Mouse (Mus musculus): ENCODE measurements at regions not wholly inside any gene's neighbourhood (a gene's known extent, or its start where the extent isn't known, plus 50 kb on each side); places are given as distances from the start of the nearest gene placed in this dataset.

DNA sequence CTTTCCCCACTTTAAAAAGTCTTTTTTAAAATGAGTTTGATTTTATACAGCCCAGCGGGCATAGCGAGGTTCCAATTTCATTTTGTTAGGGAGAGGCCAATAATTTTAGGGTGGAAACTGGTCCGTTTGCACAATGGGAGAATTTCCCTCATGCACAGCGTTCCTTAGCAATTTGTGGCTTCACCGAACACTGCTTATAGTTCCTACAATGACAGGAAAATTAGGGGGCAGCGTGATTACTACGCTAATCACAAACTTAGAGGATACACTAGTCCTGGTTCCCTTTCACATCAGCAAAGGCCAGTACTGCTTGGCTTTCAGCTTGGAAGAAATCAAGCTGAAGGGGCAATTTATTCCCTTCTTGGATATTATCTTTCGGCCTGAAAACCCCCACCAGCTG lies 745.1 kb upstream of the Gm19410 start:
- TF ChIP-seq CTCF (conservative IDR thresholded peaks at IDR 0.05; ENCODE audit: low read length) (no peak), POU5F1 (IDR thresholded peaks at IDR 0.05; ENCODE audit: borderline replicate concordance, low read length) (no peak), NANOG (IDR thresholded peaks at IDR 0.05; ENCODE audit: borderline replicate concordance, low read length) (no peak)
- H3K27me3 ChIP-seq (ENCODE audit: insufficient read depth, low read length) = no peaks in the 10 kb centered on the region
- peaks cover 9% of the 10 kb centered on the region for H3K9me3 ChIP-seq (ENCODE audit: low read length)
- no peaks in the 10 kb centered on the region for H3K4me1 ChIP-seq (replicated peaks; ENCODE audit: low read depth, low read length)
- H3K36me3 ChIP-seq (ENCODE audit: insufficient read depth, low read length) = no peaks in the 10 kb centered on the region
- no peak overlapping the region for H3K4me3 ChIP-seq (replicated peaks; ENCODE audit: low read length)

DNA sequence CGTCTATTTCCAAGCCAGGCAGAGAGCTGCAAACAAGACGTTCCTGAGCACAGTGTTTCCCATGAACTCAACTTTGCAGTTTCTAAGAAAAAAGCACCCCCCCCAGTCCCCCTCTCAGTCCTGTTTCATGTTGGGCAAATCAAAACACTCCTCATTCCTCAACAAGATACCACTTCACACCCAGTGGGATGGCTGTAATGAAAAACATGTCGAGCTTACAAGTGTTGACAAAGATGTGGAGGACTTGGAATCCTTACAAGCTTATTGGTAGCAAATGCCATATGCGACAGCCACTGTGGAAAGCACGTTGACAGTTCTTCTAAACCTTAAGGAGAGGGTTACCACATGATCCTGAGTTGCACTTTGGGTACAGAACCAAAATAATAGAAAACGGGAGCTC lies 742.9 kb upstream of the Gm19410 start:
- H3K4me1 ChIP-seq (replicated peaks; ENCODE audit: low read depth, low read length) = no peaks in the 10 kb centered on the region
- H3K27me3 ChIP-seq (ENCODE audit: insufficient read depth, low read length) = no peaks in the 10 kb centered on the region
- H3K9me3 ChIP-seq (ENCODE audit: low read length) = peaks cover 9% of the 10 kb centered on the region
- TF ChIP-seq POU5F1 (IDR thresholded peaks at IDR 0.05; ENCODE audit: borderline replicate concordance, low read length) = no peak
- TF ChIP-seq NANOG (IDR thresholded peaks at IDR 0.05; ENCODE audit: borderline replicate concordance, low read length) = no peak
- TF ChIP-seq CTCF (conservative IDR thresholded peaks at IDR 0.05; ENCODE audit: low read length) = no peak
- no peak overlapping the region for H3K4me3 ChIP-seq (replicated peaks; ENCODE audit: low read length)
- H3K36me3 ChIP-seq (ENCODE audit: insufficient read depth, low read length) = no peaks in the 10 kb centered on the region

DNA sequence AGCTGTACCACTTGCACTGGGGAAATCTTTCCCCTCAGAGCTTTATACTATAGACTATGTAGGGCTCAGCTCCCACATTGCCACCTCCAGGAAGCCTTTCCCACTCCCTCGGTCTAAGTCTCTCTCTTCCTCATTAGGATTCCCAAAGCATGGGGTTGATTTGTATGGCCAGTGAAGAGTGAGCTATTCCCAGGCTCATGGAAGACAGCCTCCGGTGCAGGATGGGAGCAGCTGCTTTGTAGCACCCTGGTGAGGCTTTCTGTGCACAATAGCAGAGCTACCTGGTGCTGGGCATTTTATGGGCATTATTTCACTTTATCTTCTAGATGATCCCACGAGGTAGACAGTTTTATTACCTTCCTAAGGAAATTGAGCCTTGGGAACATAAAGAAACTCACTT lies 717.8 kb upstream of the Gm19410 start:
- TF ChIP-seq POU5F1 (IDR thresholded peaks at IDR 0.05; ENCODE audit: borderline replicate concordance, low read length) = no peak
- no peak for TF ChIP-seq NANOG (IDR thresholded peaks at IDR 0.05; ENCODE audit: borderline replicate concordance, low read length)
- no peak for TF ChIP-seq CTCF (conservative IDR thresholded peaks at IDR 0.05; ENCODE audit: low read length)
- H3K36me3 ChIP-seq (ENCODE audit: insufficient read depth, low read length) = no peaks in the 10 kb centered on the region
- no peaks in the 10 kb centered on the region for H3K27me3 ChIP-seq (ENCODE audit: insufficient read depth, low read length)
- H3K4me1 ChIP-seq (replicated peaks; ENCODE audit: low read depth, low read length) = no peaks in the 10 kb centered on the region
- H3K4me3 ChIP-seq (replicated peaks; ENCODE audit: low read length) = no peak overlapping the region
- no peaks in the 10 kb centered on the region for H3K9me3 ChIP-seq (ENCODE audit: low read length)

DNA sequence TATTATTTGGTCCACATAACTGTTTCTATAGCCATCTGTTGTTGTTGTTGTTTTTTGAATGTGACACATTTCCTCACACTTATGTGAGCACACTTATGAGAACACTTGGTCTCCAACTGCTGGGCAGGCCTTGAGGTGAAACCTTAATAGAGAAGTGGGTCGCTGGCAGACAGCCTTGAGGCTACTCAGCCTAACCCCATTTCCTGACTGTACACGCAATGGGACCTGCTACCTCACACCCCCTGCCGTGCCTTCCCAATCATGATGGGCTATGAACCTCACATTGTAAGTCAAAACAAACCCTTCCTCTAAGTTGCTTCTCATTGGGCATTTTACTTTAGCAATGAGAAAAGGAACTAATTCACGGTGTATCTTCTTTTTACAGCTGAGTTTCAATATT lies 712.1 kb upstream of the Gm19410 start:
- Histone ChIP-seq H3K9me3 (ENCODE audit: low read length) (no peaks in the 10 kb centered on the region), H3K4me1 (replicated peaks; ENCODE audit: low read depth, low read length) (no peaks in the 10 kb centered on the region)
- TF ChIP-seq NANOG (IDR thresholded peaks at IDR 0.05; ENCODE audit: borderline replicate concordance, low read length) (no peak), POU5F1 (IDR thresholded peaks at IDR 0.05; ENCODE audit: borderline replicate concordance, low read length) (no peak), CTCF (conservative IDR thresholded peaks at IDR 0.05; ENCODE audit: low read length) (no peak)

DNA sequence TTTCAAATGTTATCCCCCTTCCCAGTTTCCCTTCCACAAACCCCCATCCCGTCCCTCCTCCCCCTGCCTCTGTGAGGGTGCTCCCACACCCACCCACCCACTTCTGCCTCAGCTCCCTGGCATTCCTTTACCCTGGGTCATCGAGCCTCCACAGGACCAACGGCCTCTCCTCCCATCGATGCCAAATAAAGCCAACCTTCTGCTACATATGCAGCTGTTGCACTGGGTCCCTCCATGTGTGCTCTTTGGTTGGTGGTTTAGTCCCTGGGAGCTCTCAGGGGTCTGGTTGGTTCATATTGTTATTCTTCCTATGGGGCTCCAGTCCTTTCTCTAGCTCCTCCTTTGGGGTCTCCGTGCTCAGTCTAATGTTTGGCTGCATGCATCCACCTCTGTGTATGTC lies 704.5 kb upstream of the Gm19410 start:
- TF ChIP-seq NANOG (IDR thresholded peaks at IDR 0.05; ENCODE audit: borderline replicate concordance, low read length) (no peak), CTCF (conservative IDR thresholded peaks at IDR 0.05; ENCODE audit: low read length) (no peak), POU5F1 (IDR thresholded peaks at IDR 0.05; ENCODE audit: borderline replicate concordance, low read length) (no peak)
- no peaks in the 10 kb centered on the region for H3K4me1 ChIP-seq (replicated peaks; ENCODE audit: low read depth, low read length)
- no peaks in the 10 kb centered on the region for H3K36me3 ChIP-seq (ENCODE audit: insufficient read depth, low read length)
- H3K27me3 ChIP-seq (ENCODE audit: insufficient read depth, low read length) = no peaks in the 10 kb centered on the region
- no peaks in the 10 kb centered on the region for H3K9me3 ChIP-seq (ENCODE audit: low read length)
- H3K4me3 ChIP-seq (replicated peaks; ENCODE audit: low read length) = no peak overlapping the region

More for the DNA sequence above, 712.1 kb upstream of the Gm19410 start:
- no peaks in the 10 kb centered on the region for H3K36me3 ChIP-seq (ENCODE audit: insufficient read depth, low read length)
- no peaks in the 10 kb centered on the region for H3K27me3 ChIP-seq (ENCODE audit: insufficient read depth, low read length)
- no peak overlapping the region for H3K4me3 ChIP-seq (replicated peaks; ENCODE audit: low read length)

DNA sequence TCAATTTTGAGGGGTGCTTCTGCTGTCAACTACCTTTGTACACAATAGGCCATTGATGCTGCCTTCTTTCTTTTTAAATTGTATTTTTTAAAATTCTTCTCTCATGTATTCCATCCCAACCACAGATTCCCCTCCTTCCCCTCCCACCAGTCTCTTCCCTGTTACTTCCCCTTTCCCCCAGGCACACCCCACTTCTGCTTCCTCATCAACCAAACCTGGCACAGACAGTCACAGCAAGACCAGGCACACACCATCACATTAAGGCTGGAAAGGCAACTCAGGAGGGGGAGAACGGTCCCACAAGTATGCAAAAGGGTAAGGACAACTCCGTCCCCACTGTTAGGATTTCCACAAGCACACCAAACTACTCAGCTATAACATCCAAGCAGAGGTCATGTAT lies 697.4 kb upstream of the Gm19410 start:
- H3K9me3 ChIP-seq (ENCODE audit: low read length) = no peaks in the 10 kb centered on the region
- H3K27me3 ChIP-seq (ENCODE audit: insufficient read depth, low read length) = no peaks in the 10 kb centered on the region
- H3K4me1 ChIP-seq (replicated peaks; ENCODE audit: low read depth, low read length) = 0 out of 2 replicates have a peak, but pooled peaks cover 4% of the 10 kb centered on the region
- TF ChIP-seq POU5F1 (IDR thresholded peaks at IDR 0.05; ENCODE audit: borderline replicate concordance, low read length) (no peak), CTCF (conservative IDR thresholded peaks at IDR 0.05; ENCODE audit: low read length) (no peak), NANOG (IDR thresholded peaks at IDR 0.05; ENCODE audit: borderline replicate concordance, low read length) (no peak)
- H3K4me3 ChIP-seq (replicated peaks; ENCODE audit: low read length) = no peak overlapping the region
- no peaks in the 10 kb centered on the region for H3K36me3 ChIP-seq (ENCODE audit: insufficient read depth, low read length)

DNA sequence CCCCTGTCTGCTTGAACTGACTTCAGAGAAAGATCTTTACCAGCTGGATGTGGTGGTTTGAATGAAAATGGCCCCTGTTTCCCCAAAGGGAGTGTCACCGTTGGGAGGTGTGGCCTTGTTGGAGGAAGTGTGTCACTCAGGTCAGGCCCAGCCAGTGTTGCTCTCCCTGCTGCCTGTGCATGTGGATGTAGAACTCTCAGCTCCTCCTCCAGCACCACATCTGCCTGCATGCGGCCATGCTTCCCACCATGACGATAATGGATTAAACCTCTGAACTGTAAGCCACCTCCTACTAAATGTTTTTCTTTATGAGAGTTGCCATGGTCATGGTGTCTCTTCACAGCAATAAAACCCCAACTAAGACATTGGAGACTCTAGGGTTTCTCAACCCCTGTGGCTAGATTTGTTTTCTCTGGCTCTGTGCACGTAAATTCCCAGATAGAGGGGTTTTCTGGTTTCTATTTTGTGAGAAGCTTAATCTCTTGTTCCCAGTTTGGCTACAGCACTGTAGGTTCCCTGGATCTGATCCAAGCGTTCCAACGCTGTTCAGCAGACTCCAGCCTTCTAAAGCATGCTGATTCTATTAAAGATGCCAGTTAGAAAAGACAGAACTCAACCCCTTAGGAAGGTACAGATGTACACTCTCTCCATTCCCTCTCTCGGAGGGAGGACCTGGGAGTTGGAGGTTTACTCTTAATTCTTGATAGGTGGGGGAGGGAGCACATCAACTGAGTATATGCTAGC lies 695.2 kb upstream of the Gm19410 start:
- no peak overlapping the region for H3K4me3 ChIP-seq (replicated peaks; ENCODE audit: low read length)
- 0 out of 2 replicates have a peak, but pooled peaks cover 4% of the 10 kb centered on the region for H3K4me1 ChIP-seq (replicated peaks; ENCODE audit: low read depth, low read length)
- H3K27me3 ChIP-seq (ENCODE audit: insufficient read depth, low read length) = no peaks in the 10 kb centered on the region
- H3K9me3 ChIP-seq (ENCODE audit: low read length) = no peaks in the 10 kb centered on the region
- no peaks in the 10 kb centered on the region for H3K36me3 ChIP-seq (ENCODE audit: insufficient read depth, low read length)
- TF ChIP-seq CTCF (conservative IDR thresholded peaks at IDR 0.05; ENCODE audit: low read length) = no peak
- TF ChIP-seq NANOG (IDR thresholded peaks at IDR 0.05; ENCODE audit: borderline replicate concordance, low read length) = no peak
- no peak for TF ChIP-seq POU5F1 (IDR thresholded peaks at IDR 0.05; ENCODE audit: borderline replicate concordance, low read length)

DNA sequence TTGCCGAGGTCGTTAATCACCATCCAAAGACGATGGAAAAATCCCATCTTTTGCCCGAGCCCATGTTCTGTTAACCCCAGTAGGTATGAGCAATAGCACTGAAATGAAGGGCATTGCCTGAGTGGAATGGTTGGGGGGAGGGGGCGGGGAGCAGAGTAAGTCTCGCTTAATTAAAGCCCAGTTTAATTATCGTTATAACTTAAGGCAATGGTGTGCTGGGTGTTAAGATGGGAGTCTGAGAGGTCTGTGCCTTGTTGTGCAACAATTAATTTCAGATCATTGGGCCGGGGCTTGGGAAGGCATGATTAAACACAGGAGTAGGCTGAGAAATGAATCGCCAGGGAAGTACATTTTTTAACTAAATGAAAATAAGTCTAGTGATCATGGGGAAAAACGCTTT lies 689.6 kb upstream of the Gm19410 start:
- H3K27me3 ChIP-seq (ENCODE audit: insufficient read depth, low read length) = no peaks in the 10 kb centered on the region
- TF ChIP-seq POU5F1 (IDR thresholded peaks at IDR 0.05; ENCODE audit: borderline replicate concordance, low read length) (no peak), NANOG (IDR thresholded peaks at IDR 0.05; ENCODE audit: borderline replicate concordance, low read length) (no peak)

DNA sequence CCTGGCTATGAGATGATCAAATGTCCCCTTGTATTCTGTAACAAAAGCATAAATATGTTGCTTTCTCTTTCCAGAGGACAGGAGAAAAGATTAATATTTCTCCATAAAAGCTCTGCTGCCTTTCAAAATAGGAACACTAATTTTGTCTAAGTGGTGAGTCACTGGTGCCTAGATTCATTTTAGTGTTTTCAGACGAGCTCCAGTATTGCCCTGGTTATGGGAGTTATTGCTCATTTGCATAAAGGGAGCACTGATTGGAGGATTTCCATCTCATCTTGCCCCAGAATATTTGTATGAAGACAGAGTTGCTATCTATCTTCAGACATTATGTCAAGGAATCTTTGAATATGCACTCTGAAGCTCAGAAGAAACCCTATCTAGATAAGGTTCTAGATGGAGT lies 682.4 kb upstream of the Gm19410 start:
- Histone ChIP-seq H3K27me3 (ENCODE audit: insufficient read depth, low read length) (no peaks in the 10 kb centered on the region), H3K4me3 (replicated peaks; ENCODE audit: low read length) (no peak overlapping the region), H3K9me3 (ENCODE audit: low read length) (peaks cover 36% of the 10 kb centered on the region), H3K4me1 (replicated peaks; ENCODE audit: low read depth, low read length) (no peaks in the 10 kb centered on the region), H3K36me3 (ENCODE audit: insufficient read depth, low read length) (no peaks in the 10 kb centered on the region)
- TF ChIP-seq NANOG (IDR thresholded peaks at IDR 0.05; ENCODE audit: borderline replicate concordance, low read length) (no peak), CTCF (conservative IDR thresholded peaks at IDR 0.05; ENCODE audit: low read length) (no peak), POU5F1 (IDR thresholded peaks at IDR 0.05; ENCODE audit: borderline replicate concordance, low read length) (no peak)

More for the DNA sequence above, 689.6 kb upstream of the Gm19410 start:
- Histone ChIP-seq H3K36me3 (ENCODE audit: insufficient read depth, low read length) (no peaks in the 10 kb centered on the region), H3K4me1 (replicated peaks; ENCODE audit: low read depth, low read length) (no peaks in the 10 kb centered on the region), H3K9me3 (ENCODE audit: low read length) (no peaks in the 10 kb centered on the region), H3K4me3 (replicated peaks; ENCODE audit: low read length) (no peak overlapping the region)

Measured in E14TG2a.4 (cell line).